Mouse (Mus musculus) liver, adult 2 months (tissue): ENCODE results near the gene Dnajc7. TPM values are rescaled to one million over a fixed set of nuclear protein-coding genes. Genes with fewer than 3 reads are reported as not detected.

Experiments used
- DNase-seq: peaks from one replicate; pipeline ENCODE4 v3.0.0-alpha.2; 2011; ENCODE audit warnings: low read depth, low spot score; ENCODE audit errors: extremely low read depth
- H3K27ac ChIP-seq: fragments of 200-500 bp; replicated peaks from 2 replicates; pipeline ENCODE4 v1.5.1; 2012; ENCODE audit warnings: low read depth, mild to moderate bottlenecking, control low read depth, inconsistent platforms, low read length; ENCODE audit not compliant: insufficient read depth
- H3K27me3 ChIP-seq: fragments of 200-500 bp; 2 replicates; pipeline ENCODE4 v1.6.1; 2012; ENCODE audit warnings: mild to moderate bottlenecking, moderate library complexity, low read length, inconsistent platforms; ENCODE audit not compliant: control insufficient read depth, insufficient read depth
- H3K36me3 ChIP-seq: fragments of 200-500 bp; 2 replicates; pipeline ENCODE4 v1.6.1; 2012; ENCODE audit warnings: low read length, inconsistent platforms; ENCODE audit not compliant: control insufficient read depth, insufficient read depth
- H3K4me1 ChIP-seq: fragments of 200-500 bp; 2 replicates; pipeline ENCODE4 v1.6.1; 2011; ENCODE audit warnings: low read length; ENCODE audit not compliant: control insufficient read depth, insufficient read depth
- H3K4me3 ChIP-seq: fragments of 200-500 bp; 2 replicates; pipeline ENCODE4 v1.5.1; 2011; ENCODE audit warnings: low read depth, mild to moderate bottlenecking, control low read depth, low read length, moderate library complexity; ENCODE audit not compliant: insufficient read depth
- H3K79me2 ChIP-seq: fragments of 200-500 bp; 2 replicates; pipeline ENCODE4 v1.6.1; 2012; ENCODE audit warnings: inconsistent platforms, mild to moderate bottlenecking, low read length, moderate library complexity; ENCODE audit not compliant: control insufficient read depth, insufficient read depth
- H3K9ac ChIP-seq: fragments of 200-500 bp; 2 replicates; pipeline ENCODE4 v1.6.1; 2012; ENCODE audit warnings: low read depth, mild to moderate bottlenecking, control low read depth, inconsistent platforms, low read length
- CTCF ChIP-seq: fragments of 200-500 bp; IDR thresholded peaks from 2 replicates; pipeline ENCODE4 v1.5.1; 2011; ENCODE audit warnings: low read depth, low read length, control low read depth
- POLR2A ChIP-seq: fragments of 200-500 bp; IDR thresholded peaks from 2 replicates; pipeline ENCODE4 v1.6.1; 2011; ENCODE audit warnings: low read length, control low read depth; ENCODE audit not compliant: insufficient read depth; ENCODE audit errors: extremely low read depth
- WGBS: fragments of 180-500 bp; shearing (Covaris S2); methylation state at CpG from one replicate; pipeline ENCODE4 v1.1.7; 2018; 5-methylcytosine and 5-hydroxymethylcytosine counted together
- polyA plus RNA-seq: library from polyadenylated mRNA; depleted of rRNA; stranded (reverse); fragments of >200 nt; gene quantifications from 2 replicates; pipeline ENCODE4 v1.2.3, GENCODE M21; 2012
- total RNA-seq: library from RNA; depleted of rRNA; stranded (reverse); fragments of >200 nt; gene quantifications from 2 replicates; pipeline ENCODE4 v1.2.3, GENCODE M21; 2014

Gene Dnajc7
- total and polyA plus RNA-seq, 2 experiments, result 16.1 to 44.7 TPM

GRCm38 (mm10) chr11:100605451-100605850 lies 14.5 kb downstream of the Dnajc7 start:
- no peak overlapping the region for H3K27ac ChIP-seq
- no peak for TF ChIP-seq CTCF
- no peak for TF ChIP-seq POLR2A
- H3K4me3 ChIP-seq, result no peak overlapping the region
- peaks cover 17% of the 10 kb centered on the region for H3K4me1 ChIP-seq
- H3K27me3 ChIP-seq, result no peaks in the 10 kb centered on the region
- H3K36me3 ChIP-seq, result peaks cover 17% of the 10 kb centered on the region
- DNase-seq, result no peak
- 90% methylated on average over 10 of the region's 10 CpGs for WGBS
- peaks cover 50% of the 10 kb centered on the region for H3K79me2 ChIP-seq
- no peak overlapping the region for H3K9ac ChIP-seq

GRCm38 (mm10) chr11:100604321-100605005 lies 15.5 kb downstream of the Dnajc7 start:
- H3K4me3 ChIP-seq, result no peak overlapping the region
- no peak for DNase-seq
- no peak for TF ChIP-seq CTCF
- H3K79me2 ChIP-seq, result peaks cover 50% of the 10 kb centered on the region
- H3K9ac ChIP-seq, result no peak overlapping the region
- WGBS, result 86% methylated on average over 4 of the region's 4 CpGs
- peaks cover 10% of the 10 kb centered on the region for H3K4me1 ChIP-seq
- H3K27ac ChIP-seq, result no peak overlapping the region
- H3K27me3 ChIP-seq, result no peaks in the 10 kb centered on the region
- peaks cover 25% of the 10 kb centered on the region for H3K36me3 ChIP-seq

- Histone ChIP-seq H3K9ac (no peak overlapping the region; the same call in 1 of the 2 replicates), H3K27ac (no peak overlapping the region), H3K4me3 (no peak overlapping the region), H3K27me3 (no peaks in the 10 kb centered on the region), H3K79me2 (peaks cover 50% of the 10 kb centered on the region), H3K4me1 (peaks cover 8% of the 10 kb centered on the region), H3K36me3 (peaks cover 32% of the 10 kb centered on the region)
- no peak for TF ChIP-seq CTCF
- TF ChIP-seq POLR2A, result no peak
- WGBS, result 78% methylated on average over 8 of the region's 8 CpGs
- DNase-seq, result no peak
Observed at GRCm38 (mm10) chr11:100603813-100604212, 16.2 kb downstream of the Dnajc7 start.

GRCm38 (mm10) chr11:100603155-100603554 lies 16.8 kb downstream of the Dnajc7 start:
- peaks cover 36% of the 10 kb centered on the region for H3K36me3 ChIP-seq
- peaks cover 8% of the 10 kb centered on the region for H3K4me1 ChIP-seq
- H3K79me2 ChIP-seq, result peaks cover 47% of the 10 kb centered on the region
- H3K9ac ChIP-seq, result no peak overlapping the region
- TF ChIP-seq POLR2A (no peak), CTCF (no peak)
- no peaks in the 10 kb centered on the region for H3K27me3 ChIP-seq
- no peak overlapping the region for H3K27ac ChIP-seq
- DNase-seq, result no peak
- H3K4me3 ChIP-seq, result no peak overlapping the region
- WGBS, result 58% methylated on average over 9 of the region's 9 CpGs

- DNase-seq, result no peak
- Histone ChIP-seq H3K9ac (no peak overlapping the region), H3K27me3 (no peaks in the 10 kb centered on the region), H3K27ac (no peak overlapping the region), H3K4me3 (no peak overlapping the region), H3K4me1 (peaks cover 7% of the 10 kb centered on the region), H3K36me3 (peaks cover 48% of the 10 kb centered on the region), H3K79me2 (peaks cover 39% of the 10 kb centered on the region)
- WGBS, result 91% methylated on average over 3 of the region's 3 CpGs
- TF ChIP-seq CTCF, result no peak
- no peak for TF ChIP-seq POLR2A
Observed at GRCm38 (mm10) chr11:100601372-100601771, 18.6 kb downstream of the Dnajc7 start.

GRCm38 (mm10) chr11:100598074-100598473 lies 21.9 kb downstream of the Dnajc7 start:
- 88% methylated on average over 4 of the region's 4 CpGs for WGBS
- Histone ChIP-seq H3K4me3 (no peak overlapping the region), H3K27me3 (no peaks in the 10 kb centered on the region), H3K9ac (no peak overlapping the region), H3K4me1 (peaks cover 10% of the 10 kb centered on the region), H3K27ac (no peak overlapping the region), H3K79me2 (peaks cover 15% of the 10 kb centered on the region; the same call in 1 of the 2 replicates), H3K36me3 (peaks cover 62% of the 10 kb centered on the region)
- no peak for TF ChIP-seq CTCF
- no peak for DNase-seq
